ENCODE assay signal across 9 mouse cellular contexts in genomic region chr3:96938738-96939137, GRCm38 (mm10). TPM values are rescaled to one million over a fixed set of nuclear protein-coding genes. Genes with fewer than 3 reads are reported as not detected.
DNase-seq lines count a peak whose midpoint lies in the region; ATAC-seq and TF ChIP-seq lines count a peak whose summit lies in the region.
"Had no signal": no experiment of that assay in that cellular context is flagged by ENCODE, and none has a peak within 500 bp of the region (broad histone marks: within the 10 kb centered on the region; RNA-seq: fewer than 3 reads in every experiment).

No protein-coding gene starts in this region.

- 8% methylated on average over 11 of the region's 11 CpGs for WGBS in forebrain, postnatal 0 days
- 6% methylated on average over 11 of the region's 11 CpGs for WGBS in lung, postnatal 0 days

- ATAC-seq in forebrain, postnatal 0 days: peak; percentile 90
- peak; percentile 84 for ATAC-seq in lung, postnatal 0 days

- no peak overlapping the region for H3K27ac ChIP-seq in forebrain, postnatal 0 days (ENCODE audit: low read depth, low read length)
- H3K27ac ChIP-seq in layer of hippocampus, adult 2 months: no peak overlapping the region
- no peak overlapping the region for H3K27ac ChIP-seq in lung, postnatal 0 days (ENCODE audit: low read length)

- TF ChIP-seq EP300 in lung, postnatal 0 days (IDR thresholded peaks at IDR 0.05): no peak

- H3K9ac ChIP-seq in forebrain, postnatal 0 days: no peak overlapping the region
- no peak overlapping the region for H3K9ac ChIP-seq in lung, postnatal 0 days (replicated peaks; ENCODE audit: low read depth)

- H3K36me3 ChIP-seq in forebrain, postnatal 0 days (ENCODE audit: insufficient read depth): no peaks in the 10 kb centered on the region
- H3K36me3 ChIP-seq in lung, postnatal 0 days (ENCODE audit: insufficient read depth, low read length): no peaks in the 10 kb centered on the region

- TF ChIP-seq CTCF in forebrain, postnatal 0 days (IDR thresholded peaks at IDR 0.05; ENCODE audit: low read depth): peak; percentile 96
- TF ChIP-seq CTCF in layer of hippocampus, adult 2 months (conservative IDR thresholded peaks at IDR 0.05): peak; percentile 90
- TF ChIP-seq CTCF in lung, postnatal 0 days (IDR thresholded peaks at IDR 0.05): peak; percentile 98

- H3K4me2 ChIP-seq in forebrain, postnatal 0 days (ENCODE audit: low read depth): peak overlapping the region; percentile 37
- H3K4me2 ChIP-seq in lung, postnatal 0 days (replicated peaks; ENCODE audit: low read depth, low read length): no peak overlapping the region

- H3K4me1 ChIP-seq in forebrain, postnatal 0 days (ENCODE audit: insufficient read depth): peaks cover 10% of the 10 kb centered on the region
- no peaks in the 10 kb centered on the region for H3K4me1 ChIP-seq in lung, postnatal 0 days (ENCODE audit: insufficient read depth, low read depth, low read length)

- peak overlapping the region; percentile 24 for H3K4me3 ChIP-seq in forebrain, postnatal 0 days (ENCODE audit: low read depth, low read length)
- H3K4me3 ChIP-seq in layer of hippocampus, adult 2 months: peak overlapping the region; percentile 42
- no peak overlapping the region for H3K4me3 ChIP-seq in lung, postnatal 0 days (ENCODE audit: low read depth, low read length)

- no peaks in the 10 kb centered on the region for H3K9me3 ChIP-seq in forebrain, postnatal 0 days (ENCODE audit: low read length)
- H3K9me3 ChIP-seq in lung, postnatal 0 days (ENCODE audit: low read length): no peaks in the 10 kb centered on the region

- peak; percentile 85 for DNase-seq in ES-CJ7 (ENCODE audit: low read depth, low spot score)
- peak; percentile 87 for DNase-seq in cerebellum, adult 11 months
- DNase-seq in forebrain, postnatal 0 days: peak; percentile 94
- DNase-seq in heart, postnatal 4 days: peak; percentile 94
- peak; percentile 88 to 94 for DNase-seq in layer of hippocampus, adult 2 months (ENCODE audit: low spot score in 2 of 2)
- peak; percentile 94 for DNase-seq in lung, postnatal 0 days (ENCODE audit: low spot score)
- peak; percentile 80 for DNase-seq in ovary, postnatal 36 days (ENCODE audit: low spot score)
- peak; percentile 90 for DNase-seq in thymus, postnatal 14 days

- H3K27me3 ChIP-seq in forebrain, postnatal 0 days (ENCODE audit: insufficient read depth, low read length): no peaks in the 10 kb centered on the region
- H3K27me3 ChIP-seq in lung, postnatal 0 days (replicated peaks; ENCODE audit: insufficient read depth, low read length): no peaks in the 10 kb centered on the region

RNA-seq across cellular contexts. Expression of gene Gja8, which starts 12.9 kb away (rescaled TPM):
- total RNA-seq in forebrain, postnatal 0 days (2014; rRNA removed): not detected in 2 replicates
- 0.02 and 0.04 TPM in 2 replicates for polyA plus RNA-seq in forebrain, postnatal 0 days (2015; fragmentation: Nextera tagmentation; extraction: Ambion mirVana)
- not detected for total RNA-seq in heart, postnatal 4 days (2021)
- total RNA-seq in layer of hippocampus, adult 2 months (2021): not detected
- not detected in 2 replicates for polyA plus RNA-seq in lung, postnatal 0 days (2015; fragmentation: Nextera tagmentation; extraction: Ambion mirVana)
- polyA plus RNA-seq: liver, embryonic 16.5 days had no signal

RNA-seq across cellular contexts. Expression of gene Gpr89, which starts 33.6 kb away (rescaled TPM):
- 17.8 and 24.1 TPM in 2 replicates for total RNA-seq in forebrain, postnatal 0 days (2014; rRNA removed)
- polyA plus RNA-seq in forebrain, postnatal 0 days (2015; fragmentation: Nextera tagmentation; extraction: Ambion mirVana): 23.0 and 34.8 TPM in 2 replicates
- total RNA-seq in heart, postnatal 4 days (2021): 10 to 100 TPM; 17.8 to 22.7 TPM
- 10 to 100 TPM; 40.1 to 46.1 TPM for total RNA-seq in layer of hippocampus, adult 2 months (2021)
- 20.9 and 26.4 TPM in 2 replicates for polyA plus RNA-seq in lung, postnatal 0 days (2015; fragmentation: Nextera tagmentation; extraction: Ambion mirVana)

RNA-seq across cellular contexts. Expression of gene Gja5, which starts 34.2 kb away (rescaled TPM):
- total RNA-seq in forebrain, postnatal 0 days (2014; rRNA removed): 1.2 and 1.5 TPM in 2 replicates
- 0.93 and 1.3 TPM in 2 replicates for polyA plus RNA-seq in forebrain, postnatal 0 days (2015; fragmentation: Nextera tagmentation; extraction: Ambion mirVana)
- total RNA-seq in heart, postnatal 4 days (2021): 10 to 100 TPM; 55.6 to 60.6 TPM
- 1 to 10 TPM in 1 of 2 experiments, under 1 TPM in 1; 0.84 to 1.4 TPM for total RNA-seq in layer of hippocampus, adult 2 months (2021)
- 48.3 and 57.0 TPM in 2 replicates for polyA plus RNA-seq in lung, postnatal 0 days (2015; fragmentation: Nextera tagmentation; extraction: Ambion mirVana)

Comparison
In these comparisons a context has a peak if more than half of its experiments do, and no peak if none do; other contexts are left out.
1. RNA of gene Gja5, which starts 34.2 kb away (total RNA-seq): 55.6 to 60.6 TPM in heart, postnatal 4 days; 1.2 to 1.5 TPM in forebrain, postnatal 0 days and 0.84 to 1.4 TPM in layer of hippocampus, adult 2 months; every median in the first group is over 10 times any median in the second.
2. Peak in every context shown above with its lines, with median percentiles within 50 percentile points of each other: DNase-seq and CTCF ChIP-seq.